Mouse (Mus musculus) brain, embryonic 14.5 days (tissue): ENCODE measurements at regions not wholly inside any gene's neighbourhood (a gene's known extent, or its start where the extent isn't known, plus 50 kb on each side); places are given as distances from the start of the nearest gene placed in this dataset.

Experiments used
- DNase-seq: peaks from one replicate; pipeline ENCODE4 v3.0.0-alpha.2; 2011; ENCODE audit warnings: low read depth
- CTCF ChIP-seq: fragments of 200-500 bp; IDR thresholded peaks from 2 replicates; pipeline ENCODE4 v1.5.1; 2012; ENCODE audit warnings: inconsistent platforms, mild to moderate bottlenecking, moderate library complexity, borderline replicate concordance; ENCODE audit not compliant: insufficient read depth, insufficient read length; ENCODE audit errors: extremely low read depth
- POLR2A ChIP-seq: fragments of 200-500 bp; IDR thresholded peaks from 2 replicates; pipeline ENCODE4 v1.6.1; 2012; ENCODE audit warnings: mild to moderate bottlenecking, inconsistent platforms, borderline replicate concordance; ENCODE audit not compliant: poor library complexity, insufficient read depth, insufficient read length, severe bottlenecking; ENCODE audit errors: extremely low read depth

GRCm38 (mm10) chr9:101404441-101405081, 153.0 kb upstream of the Ppp2r3a start:
- no peak for TF ChIP-seq POLR2A
- no peak for TF ChIP-seq CTCF
- peak; percentile 97 for DNase-seq

- no peak for TF ChIP-seq POLR2A
- no peak for TF ChIP-seq CTCF
- no peak for DNase-seq
Observed at GRCm38 (mm10) chr9:101404034-101404433, 152.4 kb upstream of the Ppp2r3a start.

- no peak for DNase-seq
- TF ChIP-seq POLR2A (no peak), CTCF (no peak)
Observed at GRCm38 (mm10) chr9:101402544-101403194, 151.1 kb upstream of the Ppp2r3a start.

GRCm38 (mm10) chr9:101401416-101401815, 149.8 kb upstream of the Ppp2r3a start:
- no peak for DNase-seq
- TF ChIP-seq POLR2A (no peak), CTCF (no peak)

GRCm38 (mm10) chr9:101398858-101399257, 147.3 kb upstream of the Ppp2r3a start:
- no peak for DNase-seq
- no peak for TF ChIP-seq POLR2A
- TF ChIP-seq CTCF: no peak

- no peak for DNase-seq
- TF ChIP-seq CTCF (no peak), POLR2A (no peak)
Observed at GRCm38 (mm10) chr9:101369380-101369779, 117.8 kb upstream of the Ppp2r3a start.

- peak; percentile 75 for DNase-seq
- TF ChIP-seq CTCF (no peak), POLR2A (no peak)
Observed at GRCm38 (mm10) chr9:101356607-101357006, 105.0 kb upstream of the Ppp2r3a start.

GRCm38 (mm10) chr9:101348771-101349170, 97.2 kb upstream of the Ppp2r3a start:
- no peak for TF ChIP-seq CTCF
- TF ChIP-seq POLR2A: no peak
- DNase-seq: no peak

- DNase-seq: peak; percentile 52
Observed at GRCm38 (mm10) chr9:101342887-101343286, 91.3 kb upstream of the Ppp2r3a start.

GRCm38 (mm10) chr9:101340796-101341465, 89.3 kb upstream of the Ppp2r3a start:
- TF ChIP-seq CTCF (no peak), POLR2A (no peak)
- DNase-seq: peak; percentile 42

More at GRCm38 (mm10) chr9:101342887-101343286, 91.3 kb upstream of the Ppp2r3a start:
- TF ChIP-seq POLR2A (no peak), CTCF (no peak)

- TF ChIP-seq CTCF (no peak), POLR2A (no peak)
Observed at GRCm38 (mm10) chr9:101329032-101329824, 77.6 kb upstream of the Ppp2r3a start.

GRCm38 (mm10) chr9:101326961-101327360, 75.4 kb upstream of the Ppp2r3a start:
- DNase-seq: no peak
- no peak for TF ChIP-seq POLR2A
- TF ChIP-seq CTCF: no peak

More at GRCm38 (mm10) chr9:101329032-101329824, 77.6 kb upstream of the Ppp2r3a start:
- no peak for DNase-seq
